19 mouse cellular contexts compared by ENCODE assay signal in the genomic region with DNA sequence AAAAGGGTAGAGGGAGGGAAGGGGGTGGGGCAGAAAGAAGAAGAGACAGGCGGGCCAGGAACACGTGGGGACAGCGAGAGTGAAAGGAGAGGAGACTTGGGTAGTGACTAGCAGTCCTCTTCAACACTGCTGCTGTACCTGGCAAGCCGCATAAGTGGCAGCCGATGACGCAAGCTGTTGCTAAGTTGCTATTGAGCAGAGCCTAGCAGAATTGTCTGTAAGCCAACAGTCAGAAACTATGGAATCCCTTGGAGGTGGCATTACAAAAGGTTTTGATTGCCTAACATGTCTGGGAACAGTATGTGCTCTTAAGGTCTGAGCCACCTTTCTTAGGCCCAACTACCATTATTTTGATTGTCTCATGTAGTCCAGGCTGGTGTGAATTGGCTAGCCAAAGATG. TPM values are rescaled to one million over a fixed set of nuclear protein-coding genes. Genes with fewer than 3 reads are reported as not detected.
DNase-seq lines count a peak whose midpoint lies in the region; TF ChIP-seq lines count a peak whose summit lies in the region.
"Had no signal": no experiment of that assay in that cellular context is flagged by ENCODE, and none has a peak within 500 bp of the region (broad histone marks: within the 10 kb centered on the region; RNA-seq: fewer than 3 reads in every experiment).

No protein-coding gene starts in this region.

- H3K27me3 ChIP-seq in thymus, adult 2 months (ENCODE audit: control insufficient read depth, insufficient read depth, low read length) = no peaks in the 10 kb centered on the region
- H3K27me3 ChIP-seq: midbrain, embryonic 15.5 days had no signal

- no peak overlapping the region for H3K27ac ChIP-seq in thymus, adult 2 months (ENCODE audit: control insufficient read depth, insufficient read depth, low read length)
- H3K27ac ChIP-seq: hindbrain, postnatal 0 days; layer of hippocampus, adult 2 months; liver, embryonic 12.5 days; midbrain, embryonic 15.5 days had no signal

- TF ChIP-seq CTCF in thymus, adult 2 months (IDR thresholded peaks at IDR 0.05; ENCODE audit: borderline replicate concordance, control insufficient read depth, extremely low read depth, insufficient read depth, low read length, poor library complexity) = no peak

- no peak overlapping the region for H3K4me3 ChIP-seq in thymus, adult 2 months (ENCODE audit: control insufficient read depth, insufficient read depth, low read length)

- WGBS in thymus, adult 2 months = 98% methylated on average over 6 of the region's 6 CpGs

- TF ChIP-seq POLR2A in thymus, adult 2 months (IDR thresholded peaks at IDR 0.05; ENCODE audit: control insufficient read depth, extremely low read depth, insufficient read depth, low read length, poor library complexity) = no peak

- peak; percentile 37 for DNase-seq in lung, postnatal 10 days
- no peak for DNase-seq in lung, postnatal 25 days (ENCODE audit: low spot score)
- peak; percentile 8 for DNase-seq in NIH3T3 (ENCODE audit: low read depth)
- peak; percentile 99 for DNase-seq in fat pad, adult 2 months (ENCODE audit: extremely low read depth, low read depth, low spot score)
- DNase-seq in naive thymus-derived CD4-positive, alpha-beta T cell, adult 2 months (ENCODE audit: low read depth) = peak; percentile 27
- DNase-seq in thymus, adult 2 months = no peak
- no peak for DNase-seq in natural killer cell, adult 2 months (ENCODE audit: low spot score in 2 of 2)
- DNase-seq: cerebellum, adult 8-10 months; thymus, adult 18-20 months had no signal

- H3K4me1 ChIP-seq in thymus, adult 2 months (replicated peaks; ENCODE audit: control insufficient read depth, insufficient read depth, low read length) = peaks cover 7% of the 10 kb centered on the region; the same call in 1 of the 2 replicates

- H3K36me3 ChIP-seq in thymus, adult 2 months (ENCODE audit: control insufficient read depth, insufficient read depth, low read length) = peaks cover 3% of the 10 kb centered on the region; the same call in 1 of the 2 replicates

RNA-seq across cellular contexts. Expression of a gene that starts 1.4 kb away (rescaled TPM):
- polyA plus RNA-seq in thymus, adult 2 months (2012; rRNA removed) = 65.6 and 74.4 TPM in 2 replicates

RNA-seq across cellular contexts. Expression of a gene that starts 15.2 kb away (rescaled TPM):
- polyA plus RNA-seq in thymus, adult 2 months (2012; rRNA removed) = not detected in 2 replicates
- polyA plus RNA-seq: embryonic facial prominence, embryonic 14.5 days; forebrain, embryonic 14.5 days; heart, embryonic 12.5 days; hindbrain, embryonic 11.5 days; limb, embryonic 11.5 days; liver, embryonic 12.5 days; midbrain, embryonic 15.5 days; small intestine, adult 2 months had no signal

RNA-seq across cellular contexts. Expression of a gene that starts 18.5 kb away (rescaled TPM):
- polyA plus RNA-seq in thymus, adult 2 months (2012; rRNA removed) = 0.10 TPM in 1 of 2 replicates, not detected in the other
- polyA plus RNA-seq: embryonic facial prominence, embryonic 14.5 days; forebrain, embryonic 14.5 days; midbrain, embryonic 15.5 days; small intestine, adult 2 months had no signal

RNA-seq across cellular contexts. Expression of a gene that starts 26.0 kb away (rescaled TPM):
- 50.3 and 78.1 TPM in 2 replicates for polyA plus RNA-seq in thymus, adult 2 months (2012; rRNA removed)

Comparison
In these comparisons a context has a peak if more than half of its experiments do, and no peak if none do; other contexts are left out.
1. DNase-seq: peak in lung, postnatal 10 days (single experiment), NIH3T3 (single experiment), fat pad, adult 2 months (single experiment) and naive thymus-derived CD4-positive, alpha-beta T cell, adult 2 months (single experiment); none in lung, postnatal 25 days (single experiment), thymus, adult 2 months (single experiment) and natural killer cell, adult 2 months (0 of 2).